Mouse (Mus musculus) ovary, postnatal 10 days (tissue): ENCODE data around the gene Olfm4.

Experiments used
- DNase-seq: peaks from one replicate; pipeline ENCODE4 v3.0.0; 2022; ENCODE audit warnings: low spot score

Olfm4 gene

GRCm38 (mm10) chr14:80029297-80030001, 45.6 kb downstream of the Olfm4 start:
- no peak for DNase-seq

GRCm38 (mm10) chr14:80039645-80040272, 55.9 kb downstream of the Olfm4 start:
- DNase-seq: no peak

GRCm38 (mm10) chr14:80046104-80046734, 62.3 kb downstream of the Olfm4 start:
- DNase-seq: no peak

- DNase-seq: no peak
These were observed 63.7 kb downstream of the Olfm4 start for GRCm38 (mm10) chr14:80047368-80048101.

GRCm38 (mm10) chr14:80055725-80056124, 71.8 kb downstream of the Olfm4 start:
- no peak for DNase-seq

GRCm38 (mm10) chr14:80061686-80062085, 77.8 kb downstream of the Olfm4 start:
- DNase-seq: no peak

- no peak for DNase-seq
These were observed 79.0 kb downstream of the Olfm4 start for GRCm38 (mm10) chr14:80062896-80063295.

- DNase-seq: no peak
These were observed 86.7 kb downstream of the Olfm4 start for GRCm38 (mm10) chr14:80070580-80070979.
